In genomic region chr3:152484206-152484605, GRCm38 (mm10) we compare ENCODE assay signal across 8 mouse cellular contexts.
DNase-seq lines count a peak whose midpoint lies in the region; ATAC-seq and TF ChIP-seq lines count a peak whose summit lies in the region.

No protein-coding gene starts in this region.

- no peak for TF ChIP-seq CTCF in left cerebral cortex, adult 2 months (IDR thresholded peaks at IDR 0.05)

- H3K27me3 ChIP-seq in neural tube, embryonic 13.5 days = no peaks in the 10 kb centered on the region
- no peaks in the 10 kb centered on the region for H3K27me3 ChIP-seq in stomach, embryonic 15.5 days (replicated peaks)

- H3K4me2 ChIP-seq in neural tube, embryonic 13.5 days = no peak overlapping the region
- H3K4me2 ChIP-seq in stomach, embryonic 15.5 days = no peak overlapping the region

- no peak for DNase-seq in frontal cortex, postnatal 14 days (ENCODE audit: low spot score in 2 of 2)
- DNase-seq in neural tube, embryonic 10.5 days (ENCODE audit: extremely low spot score, low spot score) = no peak
- no peak for DNase-seq in left cerebral cortex, adult 2 months (ENCODE audit: extremely low spot score in 1 of 2, low spot score in 2 of 2)
- no peak for DNase-seq in thymus, adult 18-20 months
- no peak for DNase-seq in testis, postnatal 14 days (ENCODE audit: low spot score)

- H3K4me1 ChIP-seq in neural tube, embryonic 13.5 days (replicated peaks) = peaks cover 26% of the 10 kb centered on the region
- H3K4me1 ChIP-seq in stomach, embryonic 15.5 days = 0 out of 2 replicates have a peak, but pooled peaks cover 4% of the 10 kb centered on the region

- no peaks in the 10 kb centered on the region for H3K36me3 ChIP-seq in neural tube, embryonic 13.5 days
- H3K36me3 ChIP-seq in stomach, embryonic 15.5 days = no peaks in the 10 kb centered on the region

- 42% methylated on average over 6 of the region's 6 CpGs for WGBS in neural tube, embryonic 13.5 days
- 31% methylated on average over 6 of the region's 6 CpGs for WGBS in stomach, embryonic 15.5 days

- H3K27ac ChIP-seq in neural tube, embryonic 13.5 days (replicated peaks) = peak overlapping the region; percentile 75
- H3K27ac ChIP-seq in left cerebral cortex, adult 2 months = peak overlapping the region; percentile 53; the same call in 1 of the 2 replicates
- no peak overlapping the region for H3K27ac ChIP-seq in stomach, embryonic 15.5 days

- no peaks in the 10 kb centered on the region for H3K9me3 ChIP-seq in neural tube, embryonic 13.5 days
- H3K9me3 ChIP-seq in stomach, embryonic 15.5 days = no peaks in the 10 kb centered on the region

- ATAC-seq in frontal cortex, adult (ENCODE audit: low TSS enrichment) = peak; percentile 63
- ATAC-seq in neural tube, embryonic 13.5 days (ENCODE audit: low read depth) = peak; percentile 40; the same call in 1 of the 2 replicates
- 0 out of 2 replicates have a peak, but pooled peaks have one; percentile 20 for ATAC-seq in stomach, embryonic 15.5 days (ENCODE audit: insufficient read depth, low FRiP score, low read depth)

- no peak overlapping the region for H3K4me3 ChIP-seq in neural tube, embryonic 13.5 days
- no peak overlapping the region for H3K4me3 ChIP-seq in left cerebral cortex, adult 2 months
- H3K4me3 ChIP-seq in stomach, embryonic 15.5 days (replicated peaks) = no peak overlapping the region

- no peak overlapping the region for H3K9ac ChIP-seq in neural tube, embryonic 13.5 days
- H3K9ac ChIP-seq in stomach, embryonic 15.5 days = no peak overlapping the region

- intact Hi-C loops in left cerebral cortex, adult 2 months (cut with DNase I) = no loop called here
